Mouse (Mus musculus) liver, embryonic 14.5 days (tissue): Measurements from ENCODE around the gene Rapgef4. TPM values are rescaled to one million over a fixed set of nuclear protein-coding genes. Genes with fewer than 3 reads are reported as not detected.

Source experiments
- ATAC-seq: fragments of 200-750 bp; cut with Nextera tagmentation; 2 replicates; pipeline ENCODE4 v1.8.0; 2017; ENCODE audit warnings: moderate number of reproducible peaks, mild to moderate bottlenecking, moderate library complexity; ENCODE audit not compliant: insufficient read depth
- DNase-seq, 3 experiments: peaks; one replicate each; pipeline ENCODE4 v3.0.0-alpha.2; 2012 to 2013; ENCODE audit warnings: low read depth in 3 of 3, low spot score in 3 of 3
- H3K27ac ChIP-seq: fragments of 300-500 bp; sonication (generic); 2 replicates; pipeline ENCODE4 v1.5.1; 2014; ENCODE audit warnings: moderate library complexity, mild to moderate bottlenecking, control low read depth, inconsistent platforms
- H3K27me3 ChIP-seq: fragments of 300-500 bp; sonication (generic); 2 replicates; pipeline ENCODE4 v1.6.1; 2014; ENCODE audit warnings: mild to moderate bottlenecking, low read length, moderate library complexity; ENCODE audit not compliant: control insufficient read depth, insufficient read depth
- H3K36me3 ChIP-seq: fragments of 300-500 bp; sonication (generic); replicated peaks from 2 replicates; pipeline ENCODE4 v1.6.1; 2014; ENCODE audit warnings: low read depth; ENCODE audit not compliant: control insufficient read depth, insufficient read depth
- H3K4me1 ChIP-seq, 2 experiments: fragments of 200-500 bp in 1 of 2; fragments of 300-500 bp in 1 of 2; sonication (generic) in 1 of 2; replicated peaks; 2 replicates each; pipeline ENCODE4 v1.6.1; 2012 to 2014; ENCODE audit warnings: antibody characterized with exemption in 1 of 2, inconsistent platforms in 1 of 2, low read length in 1 of 2; ENCODE audit not compliant: control insufficient read depth in 2 of 2, insufficient read depth in 2 of 2
- H3K4me2 ChIP-seq: fragments of 300-500 bp; sonication (generic); 2 replicates; pipeline ENCODE4 v1.6.1; 2014; ENCODE audit warnings: low read depth, mild to moderate bottlenecking, control low read depth, moderate library complexity
- H3K4me3 ChIP-seq, 2 experiments: fragments of 200-500 bp in 1 of 2; fragments of 300-500 bp in 1 of 2; sonication (generic) in 1 of 2; 2 replicates each; pipeline ENCODE4 v1.5.1; 2012 to 2014; ENCODE audit warnings: low read depth in 2 of 2, low read length in 2 of 2, mild to moderate bottlenecking in 2 of 2, control low read depth in 1 of 2, inconsistent platforms in 1 of 2, moderate library complexity in 1 of 2; ENCODE audit not compliant: insufficient read depth in 1 of 2
- H3K9ac ChIP-seq: fragments of 300-500 bp; sonication (generic); replicated peaks from 2 replicates; pipeline ENCODE4 v1.6.1; 2014; ENCODE audit warnings: mild to moderate bottlenecking, control low read depth, moderate library complexity
- H3K9me3 ChIP-seq: fragments of 300-500 bp; sonication (generic); 2 replicates; pipeline ENCODE4 v1.6.1; 2016; ENCODE audit warnings: low read length, mixed read lengths; ENCODE audit not compliant: control insufficient read depth
- CTCF ChIP-seq: IDR thresholded peaks from 2 replicates; pipeline ENCODE4 v1.5.1; 2016; ENCODE audit warnings: antibody characterized with exemption, low read depth, control low read depth
- EP300 ChIP-seq: IDR thresholded peaks from 2 replicates; pipeline ENCODE4 v1.6.1; 2016; ENCODE audit warnings: antibody characterized with exemption, low read depth
- WGBS: fragments of 180-500 bp; shearing (Covaris S2); extraction: QIAGEN DNeasy Blood & Tissue Kit; methylation state at CpG from one replicate; pipeline ENCODE4 v1.1.7; 2014; ENCODE audit not compliant: insufficient replicate concordance; 5-methylcytosine and 5-hydroxymethylcytosine counted together
- polyA plus RNA-seq, 2 experiments: library from polyadenylated mRNA; depleted of rRNA in 1 of 2; stranded (reverse) in 1 of 2; unstranded in 1 of 2; fragments of >200 nt; fragmentation: Nextera tagmentation in 1 of 2; extraction: Ambion mirVana in 1 of 2; gene quantifications; 2 replicates each; pipeline versions ENCODE4 v1.2.1 to v1.2.3; 2012 to 2014

The Rapgef4 gene
- polyA plus RNA-seq, 2 experiments: 2.2 to 4.2 TPM

DNA sequence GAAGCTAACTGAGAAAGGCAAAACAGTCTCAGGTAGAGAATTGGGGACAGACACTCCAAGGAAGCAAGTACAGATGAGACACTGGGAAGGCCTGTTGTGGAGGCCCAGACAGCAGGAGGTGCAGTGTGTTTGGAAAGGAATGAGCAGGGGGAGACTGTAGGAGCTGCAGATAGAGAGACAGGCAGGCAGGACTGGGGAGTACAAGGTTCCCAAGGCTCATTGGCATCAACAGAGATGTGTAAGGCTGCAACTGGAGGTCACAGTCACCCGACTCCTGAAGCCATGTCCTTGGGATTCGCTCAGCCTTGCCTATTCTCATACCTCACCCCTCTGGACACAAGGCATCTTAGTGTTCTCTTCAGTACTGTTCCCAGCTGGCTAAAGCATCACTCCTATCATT is 145.4 kb downstream of the Rapgef4 start:
- Histone ChIP-seq H3K4me3 (no peak overlapping the region), H3K9ac (no peak overlapping the region), H3K27me3 (no peaks in the 10 kb centered on the region), H3K4me2 (no peak overlapping the region), H3K9me3 (no peaks in the 10 kb centered on the region), H3K4me1 (peaks cover 0 to 10% of the 10 kb centered on the region in 2 experiments; a peak in 2 of 4 replicates), H3K36me3 (no peaks in the 10 kb centered on the region), H3K27ac (no peak overlapping the region)
- DNase-seq (no peak), ATAC-seq (no peak)
- 63% methylated on average over 2 of the region's 2 CpGs for WGBS
- TF ChIP-seq CTCF: no peak
- TF ChIP-seq EP300: no peak

DNA sequence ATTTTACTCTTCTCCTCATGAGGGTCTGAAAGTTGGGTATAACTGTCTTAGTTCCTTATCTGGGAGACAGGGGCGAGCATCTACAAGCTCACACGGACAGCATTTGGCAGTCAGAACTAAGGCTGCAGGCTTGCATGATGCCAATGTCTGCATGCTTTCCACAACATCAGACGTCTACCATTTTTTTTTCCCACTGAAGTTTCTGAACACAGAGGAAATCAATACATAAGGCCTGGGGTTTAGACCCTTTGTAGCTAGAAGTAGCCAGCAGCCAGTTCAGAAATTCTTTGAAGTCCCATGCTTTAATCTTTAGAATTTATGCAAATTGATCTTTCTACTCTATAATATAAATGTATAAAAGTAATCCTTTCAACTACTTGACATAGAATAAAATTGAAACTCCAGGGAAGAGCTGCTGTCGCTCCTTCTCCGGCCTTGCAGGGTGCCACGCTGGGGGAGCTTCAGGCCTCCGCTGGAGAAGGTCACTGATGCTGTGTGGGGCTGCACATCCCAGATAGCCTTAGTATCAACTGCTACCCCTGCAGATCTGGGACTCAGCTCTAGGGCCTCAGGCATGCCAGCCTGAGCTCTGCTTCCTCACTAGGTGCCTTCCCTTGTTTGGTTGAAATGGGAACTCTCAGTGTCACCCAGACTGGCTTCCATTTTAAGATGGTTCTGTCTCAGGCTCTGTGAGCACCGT is 148.7 kb downstream of the Rapgef4 start:
- H3K27ac ChIP-seq: no peak overlapping the region
- H3K4me2 ChIP-seq: no peak overlapping the region
- WGBS: 57% methylated on average over 8 of the region's 8 CpGs
- H3K4me3 ChIP-seq: no peak overlapping the region
- no peak overlapping the region for H3K9ac ChIP-seq
- DNase-seq: no peak
- H3K4me1 ChIP-seq: peaks cover 0 to 8% of the 10 kb centered on the region in 2 experiments; a peak in 2 of 4 replicates
- H3K36me3 ChIP-seq: no peaks in the 10 kb centered on the region
- no peak for ATAC-seq
- H3K9me3 ChIP-seq: no peaks in the 10 kb centered on the region
- H3K27me3 ChIP-seq: no peaks in the 10 kb centered on the region
- no peak for TF ChIP-seq EP300

DNA sequence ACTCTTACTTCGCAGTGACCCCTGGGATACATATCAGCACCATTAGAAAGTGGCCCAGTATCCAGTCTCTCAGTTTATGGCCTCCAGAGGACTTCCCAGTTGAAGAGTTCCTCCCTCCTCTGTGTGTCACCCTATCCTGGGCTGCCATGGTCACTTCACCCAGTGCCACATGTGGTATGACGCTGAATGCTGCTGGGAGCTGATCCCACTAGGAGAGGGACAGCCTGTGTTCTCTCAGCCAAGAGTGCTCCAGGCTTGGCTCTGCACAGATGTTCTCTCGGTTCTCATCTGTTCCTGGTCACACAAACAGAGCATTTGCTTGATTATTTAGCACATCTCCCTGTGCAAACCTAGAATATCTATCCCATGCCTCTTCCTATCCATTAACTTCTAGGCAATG is 151.2 kb downstream of the Rapgef4 start:
- ATAC-seq: no peak
- 61% methylated on average over 3 of the region's 3 CpGs for WGBS

DNA sequence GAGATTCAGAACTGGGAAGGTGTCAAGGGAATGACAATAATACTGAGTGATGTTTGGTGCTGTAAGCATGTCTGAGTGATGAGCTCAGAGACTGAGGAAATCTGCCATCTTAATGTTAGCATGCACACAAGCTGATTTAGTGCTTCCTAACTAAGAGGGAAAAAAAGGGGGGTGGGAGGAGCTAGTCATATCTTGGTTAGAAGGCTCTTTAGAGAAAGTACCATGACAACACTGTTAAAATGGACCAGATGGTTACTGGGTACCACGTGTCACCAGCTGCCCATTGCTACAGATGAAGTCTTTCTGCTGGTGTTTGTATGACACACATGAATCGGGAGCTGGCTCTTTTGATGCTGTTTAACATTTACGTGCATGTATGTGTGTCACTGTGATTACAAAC is 155.0 kb downstream of the Rapgef4 start:
- Histone ChIP-seq H3K4me1 (no peaks in the 10 kb centered on the region), H3K4me2 (no peak overlapping the region), H3K4me3 (no peak overlapping the region), H3K9ac (no peak overlapping the region), H3K27ac (no peak overlapping the region), H3K36me3 (no peaks in the 10 kb centered on the region), H3K9me3 (no peaks in the 10 kb centered on the region), H3K27me3 (no peaks in the 10 kb centered on the region)
- no peak for DNase-seq
- no peak for ATAC-seq
- WGBS: 55% methylated on average over 3 of the region's 3 CpGs
- TF ChIP-seq CTCF (no peak), EP300 (no peak)

More for the DNA sequence above, 151.2 kb downstream of the Rapgef4 start:
- H3K27ac ChIP-seq: no peak overlapping the region
- no peak for DNase-seq
- no peaks in the 10 kb centered on the region for H3K36me3 ChIP-seq
- TF ChIP-seq EP300: no peak
- TF ChIP-seq CTCF: no peak
- no peak overlapping the region for H3K4me2 ChIP-seq
- no peaks in the 10 kb centered on the region for H3K9me3 ChIP-seq
- H3K27me3 ChIP-seq: no peaks in the 10 kb centered on the region
- no peak overlapping the region for H3K9ac ChIP-seq
- no peaks in the 10 kb centered on the region for H3K4me1 ChIP-seq
- no peak overlapping the region for H3K4me3 ChIP-seq

DNA sequence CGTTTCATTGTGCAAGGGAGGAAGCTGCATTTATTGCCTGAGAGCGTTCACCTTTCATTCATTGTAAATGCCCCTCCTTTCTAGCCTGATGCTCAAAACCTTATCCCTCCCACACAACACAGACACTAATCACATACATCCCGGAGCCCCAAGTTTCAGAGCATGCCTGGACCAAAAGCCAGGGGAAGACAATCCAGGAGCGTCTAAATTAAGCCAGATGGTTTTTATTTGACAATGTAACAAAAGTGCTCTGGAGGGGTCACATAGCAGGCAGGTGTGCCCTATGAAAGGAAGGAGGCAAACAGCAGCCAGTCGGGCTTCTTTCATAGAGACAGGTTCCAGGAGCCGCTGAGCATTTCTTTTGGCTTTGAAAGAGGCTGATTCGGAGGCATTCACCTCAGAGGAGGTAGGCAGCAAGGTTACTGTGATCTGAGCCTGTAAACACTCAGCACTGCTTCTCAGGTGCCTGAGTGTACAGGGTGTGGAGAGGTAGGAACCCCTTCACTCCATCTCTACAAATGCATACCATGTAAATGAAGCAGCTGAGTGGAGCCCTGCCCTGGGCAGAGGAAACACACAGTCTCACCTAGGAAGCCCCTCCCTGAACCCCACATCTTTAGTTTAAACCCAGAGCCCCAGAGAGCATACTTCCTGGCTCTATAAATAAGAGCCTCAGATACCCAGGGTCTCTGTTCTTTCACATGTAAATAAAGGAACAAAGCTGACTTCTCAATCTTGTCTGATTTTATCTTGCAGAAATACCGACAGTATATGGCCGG is 155.6 kb downstream of the Rapgef4 start:
- Histone ChIP-seq H3K4me3 (no peak overlapping the region), H3K4me1 (no peaks in the 10 kb centered on the region), H3K9me3 (no peaks in the 10 kb centered on the region), H3K36me3 (no peaks in the 10 kb centered on the region), H3K9ac (no peak overlapping the region), H3K27me3 (no peaks in the 10 kb centered on the region), H3K4me2 (no peak overlapping the region), H3K27ac (no peak overlapping the region)
- 53% methylated on average over 9 of the region's 9 CpGs for WGBS
- no peak for ATAC-seq
- no peak for DNase-seq
- TF ChIP-seq EP300 (no peak), CTCF (no peak)
